Mouse (Mus musculus) heart, postnatal 25 days (tissue): ENCODE data around the gene Pepd. TPM values are rescaled to one million over a fixed set of nuclear protein-coding genes. Genes with fewer than 3 reads are reported as not detected.

ENCODE experiments used
- DNase-seq: peaks from one replicate; pipeline ENCODE4 v3.0.0; 2022; ENCODE audit warnings: low spot score
- intact Hi-C: fragments of 180-260 bp; cut with DNase I; formaldehyde crosslinking; loops from one replicate; pipeline ENCODE4 v1.15.1; 2025
- total RNA-seq, 2 experiments: library from RNA; stranded (reverse); gene quantifications; 2 replicates each; pipeline ENCODE4 v1.2.3; 2021

Gene Pepd
- 10 to 100 TPM; 22.9 to 23.4 TPM for total RNA-seq

- peak; percentile 65 for DNase-seq
- intact Hi-C loops: no loop called here
Observed at GRCm38 (mm10) chr7:34911919-34912897, at the start of gene Pepd. TSS of gene Pepd (plus strand) at chr7:34912379.

GRCm38 (mm10) chr7:34867289-34867688 lies 44.9 kb upstream of the Pepd start:
- DNase-seq: no peak
- intact Hi-C loops: no loop called here

GRCm38 (mm10) chr7:34869693-34870092 lies 42.5 kb upstream of the Pepd start:
- DNase-seq: no peak
- intact Hi-C loops: no loop called here

GRCm38 (mm10) chr7:34876787-34877186 lies 35.4 kb upstream of the Pepd start:
- no peak for DNase-seq
- intact Hi-C loops: no loop called here

- no peak for DNase-seq
- intact Hi-C loops: no loop called here
Observed at GRCm38 (mm10) chr7:34877820-34878219, 34.4 kb upstream of the Pepd start.

- intact Hi-C loops: no loop called here
- DNase-seq: no peak
Observed at GRCm38 (mm10) chr7:34888441-34888840, 23.7 kb upstream of the Pepd start.

- DNase-seq: no peak
- intact Hi-C loops: no loop called here
Observed at GRCm38 (mm10) chr7:34888891-34889290, 23.3 kb upstream of the Pepd start.

GRCm38 (mm10) chr7:34892845-34893244 lies 19.3 kb upstream of the Pepd start:
- no peak for DNase-seq
- intact Hi-C loops: no loop called here

GRCm38 (mm10) chr7:34896461-34896860 lies 15.7 kb upstream of the Pepd start:
- no peak for DNase-seq
- intact Hi-C loops: no loop called here

GRCm38 (mm10) chr7:34897058-34897457 lies 15.1 kb upstream of the Pepd start:
- intact Hi-C loops: no loop called here
- DNase-seq: no peak

GRCm38 (mm10) chr7:34910096-34911066 lies 1.8 kb upstream of the Pepd start:
- no peak for DNase-seq
- intact Hi-C loops: no loop called here

GRCm38 (mm10) chr7:34913956-34914355 lies 1.8 kb downstream of the Pepd start:
- intact Hi-C loops: no loop called here
- DNase-seq: no peak

- intact Hi-C loops: loop anchor here (5.0 kb wide), 1 partner anchor 238 kb away; no protein-coding TSS in a partner anchor
- DNase-seq: no peak
Observed at GRCm38 (mm10) chr7:34915555-34915954, 3.4 kb downstream of the Pepd start.

- intact Hi-C loops: loop anchor here (5.0 kb wide), 1 partner anchor 240 kb away; no protein-coding TSS in a partner anchor
- DNase-seq: no peak
Observed at GRCm38 (mm10) chr7:34917558-34917957, 5.4 kb downstream of the Pepd start.

- intact Hi-C loops: loop anchor here (5.0 kb wide), 1 partner anchor 241 kb away; no protein-coding TSS in a partner anchor
- no peak for DNase-seq
Observed at GRCm38 (mm10) chr7:34917998-34918397, 5.8 kb downstream of the Pepd start.

- DNase-seq: peak; percentile 46
- intact Hi-C loops: loop anchor here (5.0 kb wide), 1 partner anchor 241 kb away; no protein-coding TSS in a partner anchor
Observed at GRCm38 (mm10) chr7:34918416-34918815, 6.2 kb downstream of the Pepd start.

- DNase-seq: no peak
- intact Hi-C loops: loop anchor here (5.0 kb wide), 1 partner anchor 242 kb away; no protein-coding TSS in a partner anchor
Observed at GRCm38 (mm10) chr7:34919054-34919453, 6.9 kb downstream of the Pepd start.

- no peak for DNase-seq
- intact Hi-C loops: loop anchor here (5.0 kb wide), 1 partner anchor 243 kb away; no protein-coding TSS in a partner anchor
Observed at GRCm38 (mm10) chr7:34919809-34920208, 7.6 kb downstream of the Pepd start.

- no peak for DNase-seq
- intact Hi-C loops: no loop called here
Observed at GRCm38 (mm10) chr7:34925208-34925607, 13.0 kb downstream of the Pepd start.

GRCm38 (mm10) chr7:34925956-34926355 lies 13.8 kb downstream of the Pepd start:
- no peak for DNase-seq
- intact Hi-C loops: no loop called here
